Mouse (Mus musculus) hindbrain, embryonic 16.5 days (tissue): ENCODE data around the gene Zfp553. TPM values are rescaled to one million over a fixed set of nuclear protein-coding genes. Genes with fewer than 3 reads are reported as not detected.

Experiments used
- ATAC-seq: fragments of 200-750 bp; cut with Nextera tagmentation; 2 replicates; pipeline ENCODE4 v1.8.0; 2017; ENCODE audit warnings: moderate TSS enrichment, moderate library complexity
- H3K27ac ChIP-seq: fragments of 300-500 bp; sonication (generic); 2 replicates; pipeline ENCODE4 v1.5.1; 2014; ENCODE audit warnings: low read depth, mild to moderate bottlenecking, control low read depth, low read length, moderate library complexity
- H3K27me3 ChIP-seq: fragments of 300-500 bp; sonication (generic); replicated peaks from 2 replicates; pipeline ENCODE4 v1.6.1; 2014; ENCODE audit warnings: low read length; ENCODE audit not compliant: control insufficient read depth, insufficient read depth
- H3K36me3 ChIP-seq: fragments of 300-500 bp; sonication (generic); 2 replicates; pipeline ENCODE4 v1.6.1; 2014; ENCODE audit warnings: mild to moderate bottlenecking, low read length, moderate library complexity, mixed read lengths; ENCODE audit not compliant: control insufficient read depth, insufficient read depth
- H3K4me1 ChIP-seq: fragments of 300-500 bp; sonication (generic); 2 replicates; pipeline ENCODE4 v1.6.1; 2014; ENCODE audit warnings: low read depth, low read length; ENCODE audit not compliant: control insufficient read depth, insufficient read depth
- H3K4me2 ChIP-seq: fragments of 300-500 bp; sonication (generic); 2 replicates; pipeline ENCODE4 v1.6.1; 2014; ENCODE audit warnings: mild to moderate bottlenecking, low read length, control low read depth, moderate library complexity
- H3K4me3 ChIP-seq: fragments of 300-500 bp; sonication (generic); 2 replicates; pipeline ENCODE4 v1.5.1; 2014; ENCODE audit warnings: mild to moderate bottlenecking, low read length, control low read depth, moderate library complexity
- H3K9ac ChIP-seq: fragments of 300-500 bp; sonication (generic); 2 replicates; pipeline ENCODE4 v1.6.1; 2014; ENCODE audit warnings: low read depth, mild to moderate bottlenecking, control low read depth, low read length, moderate library complexity
- H3K9me3 ChIP-seq: fragments of 300-500 bp; sonication (generic); 2 replicates; pipeline ENCODE4 v1.6.1; 2014; ENCODE audit warnings: mild to moderate bottlenecking, low read length, moderate library complexity; ENCODE audit not compliant: control insufficient read depth
- WGBS: fragments of 180-500 bp; shearing (Covaris S2); extraction: QIAGEN DNeasy Blood & Tissue Kit; methylation state at CpG from one replicate; pipeline ENCODE4 v1.1.7; 2014; 5-methylcytosine and 5-hydroxymethylcytosine counted together
- polyA plus RNA-seq: library from polyadenylated mRNA; unstranded; fragments of >200 nt; fragmentation: Nextera tagmentation; extraction: Ambion mirVana; gene quantifications from 2 replicates; pipeline ENCODE4 v1.2.1, GENCODE M21; 2015

The Zfp553 gene
- polyA plus RNA-seq, 1 experiment from 2014 or later = 42.7 TPM

GRCm38 (mm10) chr7:127216307-127216706 lies 16.6 kb upstream of the Zfp553 start:
- no peaks in the 10 kb centered on the region for H3K9me3 ChIP-seq
- no peaks in the 10 kb centered on the region; the same call in none of the 2 replicates for H3K4me1 ChIP-seq
- H3K27ac ChIP-seq = no peak overlapping the region
- H3K9ac ChIP-seq = no peak overlapping the region
- no peak overlapping the region for H3K4me3 ChIP-seq
- WGBS = 73% methylated on average over 5 of the region's 5 CpGs
- no peaks in the 10 kb centered on the region for H3K36me3 ChIP-seq
- no peak for ATAC-seq
- H3K4me2 ChIP-seq = no peak overlapping the region
- no peaks in the 10 kb centered on the region for H3K27me3 ChIP-seq

DNA sequence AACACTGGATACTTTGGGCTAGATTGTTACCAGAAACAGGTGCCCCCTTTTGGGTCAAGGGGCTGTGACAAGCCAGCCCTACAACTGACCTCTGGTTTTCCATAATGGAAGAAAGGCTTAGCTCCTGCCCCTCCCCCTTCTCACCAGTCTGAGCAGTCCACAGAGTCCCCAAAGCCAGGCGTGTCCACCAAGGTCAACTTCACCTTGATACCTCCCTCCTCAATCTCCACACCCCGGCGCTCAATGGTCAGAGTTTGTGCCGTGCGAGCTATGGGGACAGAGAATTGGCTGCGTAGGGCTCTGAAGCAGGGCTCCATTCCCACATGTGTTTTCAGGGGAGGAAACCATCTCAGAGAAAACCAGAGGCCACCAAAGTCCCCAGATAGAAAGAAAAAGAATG lies 15.4 kb upstream of the Zfp553 start:
- H3K4me3 ChIP-seq = no peak overlapping the region
- no peak overlapping the region for H3K9ac ChIP-seq
- no peak overlapping the region for H3K27ac ChIP-seq
- no peaks in the 10 kb centered on the region for H3K9me3 ChIP-seq
- no peaks in the 10 kb centered on the region for H3K27me3 ChIP-seq
- no peak for ATAC-seq
- 90% methylated on average over 6 of the region's 6 CpGs for WGBS
- H3K4me1 ChIP-seq = no peaks in the 10 kb centered on the region; the same call in none of the 2 replicates
- no peaks in the 10 kb centered on the region for H3K36me3 ChIP-seq
- no peak overlapping the region for H3K4me2 ChIP-seq

- H3K36me3 ChIP-seq = no peaks in the 10 kb centered on the region
- no peak for ATAC-seq
- no peaks in the 10 kb centered on the region for H3K27me3 ChIP-seq
- no peaks in the 10 kb centered on the region for H3K9me3 ChIP-seq
- 84% methylated on average over 10 of the region's 10 CpGs for WGBS
- no peaks in the 10 kb centered on the region; the same call in none of the 2 replicates for H3K4me1 ChIP-seq
- no peak overlapping the region for H3K9ac ChIP-seq
- no peak overlapping the region for H3K4me3 ChIP-seq
- no peak overlapping the region for H3K4me2 ChIP-seq
- H3K27ac ChIP-seq = no peak overlapping the region
Observed at GRCm38 (mm10) chr7:127217901-127218642, 14.8 kb upstream of the Zfp553 start.

GRCm38 (mm10) chr7:127218670-127219069 lies 14.2 kb upstream of the Zfp553 start:
- H3K9ac ChIP-seq = no peak overlapping the region
- H3K4me1 ChIP-seq = no peaks in the 10 kb centered on the region; the same call in none of the 2 replicates
- no peak overlapping the region for H3K4me3 ChIP-seq
- no peaks in the 10 kb centered on the region for H3K9me3 ChIP-seq
- 93% methylated on average over 4 of the region's 4 CpGs for WGBS
- H3K27me3 ChIP-seq = no peaks in the 10 kb centered on the region
- no peak overlapping the region for H3K27ac ChIP-seq
- ATAC-seq = no peak
- H3K4me2 ChIP-seq = no peak overlapping the region
- H3K36me3 ChIP-seq = no peaks in the 10 kb centered on the region

DNA sequence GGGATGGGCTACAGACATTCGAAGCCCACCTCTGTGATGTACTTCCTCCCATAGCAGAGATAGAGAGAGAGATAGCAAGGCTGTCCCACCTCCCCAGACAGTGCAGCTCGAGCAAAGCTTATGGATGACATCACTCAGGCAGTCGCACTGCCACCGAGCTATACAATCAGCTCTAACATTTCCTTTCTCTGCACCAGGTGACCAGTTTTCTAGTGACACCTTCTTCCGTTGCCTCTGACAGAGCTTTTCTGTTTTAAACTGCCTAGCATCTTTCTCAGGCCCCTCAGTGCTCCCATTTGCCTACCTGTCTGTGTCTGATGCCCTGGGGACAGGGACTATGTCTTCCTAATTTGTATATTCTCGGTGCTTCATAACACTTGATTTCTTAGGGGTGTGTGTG lies 12.4 kb upstream of the Zfp553 start:
- Histone ChIP-seq H3K27ac (no peak overlapping the region), H3K4me1 (no peaks in the 10 kb centered on the region; the same call in 1 of the 2 replicates), H3K9ac (no peak overlapping the region), H3K36me3 (no peaks in the 10 kb centered on the region), H3K4me3 (no peak overlapping the region), H3K4me2 (no peak overlapping the region), H3K9me3 (no peaks in the 10 kb centered on the region), H3K27me3 (no peaks in the 10 kb centered on the region)
- ATAC-seq = no peak
- WGBS = 84% methylated on average over 6 of the region's 6 CpGs

GRCm38 (mm10) chr7:127223106-127223505 lies 9.8 kb upstream of the Zfp553 start:
- WGBS = 97% methylated on average over 3 of the region's 3 CpGs
- Histone ChIP-seq H3K4me3 (no peak overlapping the region), H3K9ac (no peak overlapping the region), H3K9me3 (no peaks in the 10 kb centered on the region), H3K4me1 (no peaks in the 10 kb centered on the region), H3K27me3 (no peaks in the 10 kb centered on the region), H3K4me2 (no peak overlapping the region), H3K27ac (no peak overlapping the region), H3K36me3 (no peaks in the 10 kb centered on the region)
- ATAC-seq = no peak

- no peak overlapping the region for H3K27ac ChIP-seq
- no peaks in the 10 kb centered on the region for H3K27me3 ChIP-seq
- WGBS = 86% methylated on average over 6 of the region's 6 CpGs
- H3K4me1 ChIP-seq = no peaks in the 10 kb centered on the region
- no peaks in the 10 kb centered on the region for H3K36me3 ChIP-seq
- H3K4me2 ChIP-seq = no peak overlapping the region
- H3K4me3 ChIP-seq = no peak overlapping the region
- no peaks in the 10 kb centered on the region for H3K9me3 ChIP-seq
- no peak overlapping the region for H3K9ac ChIP-seq
- ATAC-seq = no peak
Observed at GRCm38 (mm10) chr7:127223515-127224478, 9.1 kb upstream of the Zfp553 start.

DNA sequence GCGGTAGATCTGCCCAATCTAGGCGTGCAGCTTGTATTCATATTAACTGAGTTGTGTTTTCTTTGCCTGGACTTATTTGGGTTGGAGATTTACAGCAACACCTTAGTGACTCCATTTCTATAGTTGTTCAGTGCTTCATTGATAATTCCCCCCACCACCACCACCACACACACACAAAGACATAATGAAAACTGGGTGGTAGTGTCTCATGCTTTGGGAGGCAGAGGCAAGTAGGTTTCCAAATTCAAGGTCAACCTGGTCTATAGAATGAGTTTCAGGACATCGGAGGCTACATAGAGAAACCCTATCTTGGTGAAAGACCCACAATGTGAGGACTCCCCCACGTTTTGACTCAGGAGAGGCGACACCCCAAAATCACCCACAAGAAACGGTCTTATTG lies 8.2 kb upstream of the Zfp553 start:
- no peaks in the 10 kb centered on the region for H3K4me1 ChIP-seq
- 86% methylated on average over 6 of the region's 6 CpGs for WGBS
- H3K27ac ChIP-seq = no peak overlapping the region
- H3K9ac ChIP-seq = no peak overlapping the region
- H3K36me3 ChIP-seq = no peaks in the 10 kb centered on the region
- no peak overlapping the region for H3K4me2 ChIP-seq
- no peaks in the 10 kb centered on the region for H3K27me3 ChIP-seq
- no peaks in the 10 kb centered on the region for H3K9me3 ChIP-seq
- no peak overlapping the region for H3K4me3 ChIP-seq
- no peak for ATAC-seq
